Mouse (Mus musculus) hindbrain, embryonic 14.5 days (tissue): ENCODE measurements at regions not wholly inside any gene's neighbourhood (a gene's known extent, or its start where the extent isn't known, plus 50 kb on each side); places are given as distances from the start of the nearest gene placed in this dataset.

Experiments
- ATAC-seq: fragments of 200-750 bp; cut with Nextera tagmentation; 2 replicates; pipeline ENCODE4 v1.8.0; 2017; ENCODE audit warnings: moderate number of reproducible peaks, mild to moderate bottlenecking, moderate TSS enrichment, moderate library complexity; ENCODE audit not compliant: low FRiP score
- DNase-seq: peaks from one replicate; pipeline ENCODE4 v3.0.0-alpha.2; 2015; ENCODE audit warnings: low spot score
- H3K27ac ChIP-seq: fragments of 300-500 bp; sonication (generic); 2 replicates; pipeline ENCODE4 v1.5.1; 2014; ENCODE audit warnings: mild to moderate bottlenecking, moderate library complexity
- H3K27me3 ChIP-seq: fragments of 300-500 bp; sonication (generic); 2 replicates; pipeline ENCODE4 v1.6.1; 2014; ENCODE audit warnings: mild to moderate bottlenecking, low read length, mixed read lengths; ENCODE audit not compliant: control insufficient read depth, insufficient read depth
- H3K36me3 ChIP-seq: fragments of 300-500 bp; sonication (generic); replicated peaks from 2 replicates; pipeline ENCODE4 v1.6.1; 2014; ENCODE audit not compliant: control insufficient read depth, insufficient read depth
- H3K4me1 ChIP-seq: fragments of 300-500 bp; sonication (generic); replicated peaks from 2 replicates; pipeline ENCODE4 v1.6.1; 2014; ENCODE audit warnings: antibody characterized with exemption, low read length, mixed read lengths; ENCODE audit not compliant: control insufficient read depth, insufficient read depth
- H3K4me2 ChIP-seq: fragments of 300-500 bp; sonication (generic); replicated peaks from 2 replicates; pipeline ENCODE4 v1.6.1; 2014; ENCODE audit warnings: mild to moderate bottlenecking, moderate library complexity
- H3K4me3 ChIP-seq: fragments of 300-500 bp; sonication (generic); replicated peaks from 2 replicates; pipeline ENCODE4 v1.5.1; 2014; ENCODE audit warnings: mild to moderate bottlenecking, low read length
- H3K9ac ChIP-seq: fragments of 300-500 bp; sonication (generic); 2 replicates; pipeline ENCODE4 v1.6.1; 2014
- H3K9me3 ChIP-seq: fragments of 300-500 bp; sonication (generic); 2 replicates; pipeline ENCODE4 v1.6.1; 2016; ENCODE audit warnings: low read length; ENCODE audit not compliant: control insufficient read depth
- WGBS: fragments of 180-500 bp; shearing (Covaris S2); extraction: QIAGEN DNeasy Blood & Tissue Kit; methylation state at CpG from one replicate; pipeline ENCODE4 v1.1.7; 2014; 5-methylcytosine and 5-hydroxymethylcytosine counted together

- Histone ChIP-seq H3K36me3 (no peaks in the 10 kb centered on the region), H3K9ac (no peak overlapping the region), H3K4me3 (no peak overlapping the region), H3K27ac (no peak overlapping the region), H3K4me2 (no peak overlapping the region), H3K27me3 (peaks cover 14% of the 10 kb centered on the region), H3K9me3 (no peaks in the 10 kb centered on the region), H3K4me1 (no peaks in the 10 kb centered on the region; the same call in 1 of the 2 replicates)
- no peak for ATAC-seq
- WGBS: 82% methylated on average over 10 of the region's 10 CpGs
- no peak for DNase-seq
Measured at GRCm38 (mm10) chr2:172794771-172795170, 145.3 kb downstream of the Bmp7 start.

DNA sequence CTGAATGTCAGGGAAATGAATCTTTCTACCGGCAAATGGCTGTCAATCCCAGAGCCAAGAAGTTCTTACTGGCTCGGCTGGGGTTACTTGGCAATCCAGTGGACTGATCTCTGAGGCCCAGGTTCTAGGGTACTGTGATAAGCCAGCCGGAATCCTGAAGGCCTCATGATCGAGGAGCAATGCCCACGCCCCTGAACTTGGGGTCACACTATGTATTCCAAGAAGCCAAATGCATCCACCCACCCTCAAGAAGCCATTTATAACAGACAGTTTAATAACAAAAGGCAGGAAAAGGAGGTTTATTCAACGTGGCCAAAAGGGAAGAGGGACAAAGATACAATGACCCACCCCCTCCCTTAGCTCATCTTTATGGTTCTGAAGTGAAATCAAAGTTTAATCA is 144.0 kb downstream of the Bmp7 start:
- H3K4me2 ChIP-seq: no peak overlapping the region
- peaks cover 5% of the 10 kb centered on the region for H3K27me3 ChIP-seq
- H3K36me3 ChIP-seq: no peaks in the 10 kb centered on the region
- no peaks in the 10 kb centered on the region; the same call in none of the 2 replicates for H3K4me1 ChIP-seq
- no peak overlapping the region for H3K27ac ChIP-seq
- H3K9me3 ChIP-seq: no peaks in the 10 kb centered on the region
- H3K4me3 ChIP-seq: no peak overlapping the region
- H3K9ac ChIP-seq: no peak overlapping the region
- WGBS: 72% methylated on average over 6 of the region's 6 CpGs
- no peak for ATAC-seq
- DNase-seq: no peak

GRCm38 (mm10) chr2:172796955-172797354 is 143.2 kb downstream of the Bmp7 start:
- H3K9me3 ChIP-seq: no peaks in the 10 kb centered on the region
- H3K36me3 ChIP-seq: no peaks in the 10 kb centered on the region
- H3K27me3 ChIP-seq: no peaks in the 10 kb centered on the region
- no peak overlapping the region for H3K4me3 ChIP-seq
- no peak overlapping the region for H3K27ac ChIP-seq
- ATAC-seq (no peak), DNase-seq (no peak)
- no peak overlapping the region for H3K9ac ChIP-seq
- no peaks in the 10 kb centered on the region; the same call in none of the 2 replicates for H3K4me1 ChIP-seq
- WGBS: 29% methylated on average over 6 of the region's 6 CpGs
- H3K4me2 ChIP-seq: no peak overlapping the region

- DNase-seq: no peak
- Histone ChIP-seq H3K4me2 (no peak overlapping the region), H3K4me1 (no peaks in the 10 kb centered on the region; the same call in none of the 2 replicates), H3K27ac (no peak overlapping the region), H3K27me3 (no peaks in the 10 kb centered on the region), H3K4me3 (no peak overlapping the region), H3K9me3 (no peaks in the 10 kb centered on the region), H3K9ac (no peak overlapping the region), H3K36me3 (no peaks in the 10 kb centered on the region)
- no peak for ATAC-seq
- WGBS: 33% methylated on average over 10 of the region's 10 CpGs
Measured at GRCm38 (mm10) chr2:172799951-172800350, 140.2 kb downstream of the Bmp7 start.

DNA sequence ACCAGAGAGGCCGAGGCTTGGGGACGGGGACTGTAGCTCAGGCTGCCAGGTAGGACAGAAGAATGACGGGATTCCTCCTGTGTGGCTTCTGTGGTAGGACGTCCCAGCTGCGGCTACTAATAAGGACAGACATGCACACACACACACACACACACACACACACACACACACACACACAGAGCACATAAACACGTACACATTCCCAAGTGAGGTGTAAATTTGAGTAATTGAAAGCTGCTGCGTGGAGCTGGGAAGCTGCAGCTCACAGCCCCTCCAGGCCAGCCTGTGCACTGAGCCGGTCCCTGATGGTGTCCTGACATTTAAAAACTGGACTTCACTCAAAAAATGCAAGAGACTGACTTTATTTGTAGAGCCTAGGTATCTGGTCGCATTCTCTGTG is 139.3 kb downstream of the Bmp7 start:
- no peaks in the 10 kb centered on the region; the same call in none of the 2 replicates for H3K4me1 ChIP-seq
- H3K27me3 ChIP-seq: no peaks in the 10 kb centered on the region
- ATAC-seq: no peak
- H3K9me3 ChIP-seq: no peaks in the 10 kb centered on the region
- H3K4me2 ChIP-seq: no peak overlapping the region
- H3K4me3 ChIP-seq: no peak overlapping the region
- WGBS: 57% methylated on average over 9 of the region's 9 CpGs
- H3K36me3 ChIP-seq: no peaks in the 10 kb centered on the region
- no peak overlapping the region for H3K9ac ChIP-seq
- no peak for DNase-seq
- no peak overlapping the region for H3K27ac ChIP-seq

DNA sequence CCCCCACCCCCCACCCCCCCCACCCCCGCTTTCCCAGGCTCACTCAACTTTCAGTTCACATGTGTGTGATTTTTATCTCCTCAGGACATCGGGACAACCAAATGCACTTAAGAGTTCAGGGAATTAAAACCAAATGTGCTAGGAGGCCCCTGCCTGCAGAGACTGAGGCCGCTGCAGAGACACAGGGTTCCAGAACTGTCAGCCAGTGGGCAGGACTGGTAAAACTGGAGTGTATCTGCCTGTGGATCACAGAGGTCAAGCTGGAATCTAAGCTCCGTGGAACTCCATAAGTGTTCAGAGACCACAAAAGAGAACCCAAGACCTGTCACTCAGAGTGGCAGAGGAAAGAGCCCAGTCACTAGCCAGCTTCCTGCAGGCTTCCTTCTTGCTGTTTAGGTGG is 138.3 kb downstream of the Bmp7 start:
- WGBS: 59% methylated on average over 4 of the region's 4 CpGs

GRCm38 (mm10) chr2:172807446-172807845 is 132.7 kb downstream of the Bmp7 start:
- Histone ChIP-seq H3K9ac (no peak overlapping the region), H3K9me3 (no peaks in the 10 kb centered on the region), H3K36me3 (no peaks in the 10 kb centered on the region), H3K4me3 (no peak overlapping the region), H3K4me1 (no peaks in the 10 kb centered on the region), H3K27me3 (no peaks in the 10 kb centered on the region), H3K4me2 (no peak overlapping the region), H3K27ac (no peak overlapping the region)
- WGBS: 62% methylated on average over 4 of the region's 4 CpGs
- ATAC-seq (no peak), DNase-seq (no peak)

More for the DNA sequence above, 138.3 kb downstream of the Bmp7 start:
- ATAC-seq: no peak
- no peak for DNase-seq
- Histone ChIP-seq H3K4me2 (no peak overlapping the region), H3K36me3 (no peaks in the 10 kb centered on the region), H3K27ac (no peak overlapping the region), H3K9ac (no peak overlapping the region), H3K9me3 (no peaks in the 10 kb centered on the region), H3K27me3 (no peaks in the 10 kb centered on the region), H3K4me3 (no peak overlapping the region), H3K4me1 (no peaks in the 10 kb centered on the region; the same call in none of the 2 replicates)

GRCm38 (mm10) chr2:172809306-172809705 is 130.8 kb downstream of the Bmp7 start:
- Histone ChIP-seq H3K9ac (no peak overlapping the region), H3K4me3 (no peak overlapping the region), H3K36me3 (no peaks in the 10 kb centered on the region), H3K9me3 (no peaks in the 10 kb centered on the region), H3K27ac (no peak overlapping the region), H3K4me2 (no peak overlapping the region), H3K4me1 (no peaks in the 10 kb centered on the region), H3K27me3 (no peaks in the 10 kb centered on the region)
- WGBS: 85% methylated on average over 2 of the region's 2 CpGs
- ATAC-seq (no peak), DNase-seq (no peak)

- WGBS: 78% methylated on average over 11 of the region's 11 CpGs
- no peak for ATAC-seq
Measured at GRCm38 (mm10) chr2:172813319-172813718, 126.8 kb downstream of the Bmp7 start.

GRCm38 (mm10) chr2:172813906-172814305 is 126.2 kb downstream of the Bmp7 start:
- Histone ChIP-seq H3K36me3 (no peaks in the 10 kb centered on the region), H3K9ac (no peak overlapping the region), H3K4me2 (no peak overlapping the region), H3K4me1 (no peaks in the 10 kb centered on the region), H3K27ac (no peak overlapping the region), H3K9me3 (no peaks in the 10 kb centered on the region), H3K27me3 (no peaks in the 10 kb centered on the region), H3K4me3 (no peak overlapping the region)
- no peak for ATAC-seq
- WGBS: 74% methylated on average over 4 of the region's 4 CpGs
- DNase-seq: no peak

More at GRCm38 (mm10) chr2:172813319-172813718, 126.8 kb downstream of the Bmp7 start:
- no peak overlapping the region for H3K4me3 ChIP-seq
- no peak for DNase-seq
- H3K9me3 ChIP-seq: no peaks in the 10 kb centered on the region
- no peaks in the 10 kb centered on the region for H3K4me1 ChIP-seq
- H3K36me3 ChIP-seq: no peaks in the 10 kb centered on the region
- H3K27ac ChIP-seq: no peak overlapping the region
- H3K27me3 ChIP-seq: no peaks in the 10 kb centered on the region
- H3K9ac ChIP-seq: no peak overlapping the region
- H3K4me2 ChIP-seq: no peak overlapping the region
